Mouse (Mus musculus) lung, postnatal 0 days (tissue): Measurements from ENCODE around the gene Celf2.

Experiments used
- CTCF ChIP-seq: IDR thresholded peaks from 2 replicates; pipeline ENCODE4 v1.5.1; 2016; ENCODE audit warnings: antibody characterized with exemption, mild to moderate bottlenecking
- EP300 ChIP-seq: IDR thresholded peaks from 2 replicates; pipeline ENCODE4 v1.6.1; 2016; ENCODE audit warnings: antibody characterized with exemption, mild to moderate bottlenecking, control low read depth

GRCm38 (mm10) chr2:6925505-6925904 is 583.9 kb downstream of the Celf2 start:
- TF ChIP-seq CTCF (no peak), EP300 (no peak)
